Mouse (Mus musculus) gastrocnemius, adult 8-10 months (tissue): ENCODE measurements around the gene Smim22. TPM values are rescaled to one million over a fixed set of nuclear protein-coding genes. Genes with fewer than 3 reads are reported as not detected.

Source experiments
- DNase-seq, 2 experiments: peaks; one replicate each; pipeline ENCODE4 v3.0.0; 2022; ENCODE audit warnings: low spot score in 2 of 2
- total RNA-seq, 4 experiments: library from RNA; stranded (reverse); gene quantifications; 2 replicates each; pipeline ENCODE4 v1.2.4; 2022

The Smim22 gene
- total RNA-seq, 4 experiments from 2014 or later, result not detected

- DNase-seq, result no peak
Observed at GRCm38 (mm10) chr16:5008076-5008475, 988 bp downstream of the Smim22 start.

- no peak for DNase-seq
Observed at GRCm38 (mm10) chr16:5010371-5010935, 3.4 kb downstream of the Smim22 start.

- no peak for DNase-seq
Observed at GRCm38 (mm10) chr16:5011285-5011684, 4.2 kb downstream of the Smim22 start.

GRCm38 (mm10) chr16:5012036-5013005 is 5.2 kb downstream of the Smim22 start:
- DNase-seq, result no peak

- peak; percentile 97 to 99 for DNase-seq
Observed at GRCm38 (mm10) chr16:5013054-5013838, 6.2 kb downstream of the Smim22 start, which contains the start of gene Rogdi. Gene Rogdi (minus strand): TSS chr16:5013553.

GRCm38 (mm10) chr16:5014578-5014977 is 7.5 kb downstream of the Smim22 start:
- DNase-seq, result no peak

GRCm38 (mm10) chr16:5024021-5024420 is 16.9 kb downstream of the Smim22 start:
- no peak for DNase-seq

GRCm38 (mm10) chr16:5029847-5030246 is 22.8 kb downstream of the Smim22 start:
- DNase-seq, result no peak

GRCm38 (mm10) chr16:5035591-5035990 is 28.5 kb downstream of the Smim22 start:
- DNase-seq, result no peak

- no peak for DNase-seq
Observed at GRCm38 (mm10) chr16:5036649-5037234, 29.7 kb downstream of the Smim22 start.

- DNase-seq, result no peak
Observed at GRCm38 (mm10) chr16:5045322-5045721, 38.2 kb downstream of the Smim22 start.

- DNase-seq, result no peak
Observed at GRCm38 (mm10) chr16:5049182-5049773, 42.2 kb downstream of the Smim22 start.

- peak; percentile 98 to 99 for DNase-seq
Observed at GRCm38 (mm10) chr16:5049774-5050234, 42.7 kb downstream of the Smim22 start, which contains the start of the genes Glyr1 and Ubn1. Gene Glyr1 (minus strand): TSS chr16:5049863. Gene Ubn1 (plus strand): TSS chr16:5050057.

- peak; percentile 45 to 71 for DNase-seq
Observed at GRCm38 (mm10) chr16:5050251-5051110, 43.4 kb downstream of the Smim22 start.

Other genes with a start within 250 kb of the Smim22 start
- gene Cdip1, start 217.0 kb upstream of the Smim22 start, total RNA-seq, result 10 to 100 TPM; 68.2 to 77.8 (median 71.6) TPM
- gene 4930562C15Rik, start 171.9 kb upstream of the Smim22 start, total RNA-seq, result not detected
- gene Ubald1, start 127.0 kb upstream of the Smim22 start, total RNA-seq, result 10 to 100 TPM; 28.6 to 40.8 (median 34.3) TPM
- gene Mgrn1, start 121.0 kb upstream of the Smim22 start, total RNA-seq, result 10 to 100 TPM; 52.1 to 66.7 (median 55.3) TPM
- gene Nudt16l1, start 68.5 kb upstream of the Smim22 start, total RNA-seq, result 10 to 100 TPM; 10.0 to 12.9 (median 12.7) TPM
- gene Anks3, start 43.1 kb upstream of the Smim22 start, total RNA-seq, result 10 to 100 TPM in 3 of 4 experiments, 1 to 10 TPM in 1; 8.1 to 14.2 (median 12.0) TPM
- not detected for gene Sept12, start 9.4 kb upstream of the Smim22 start, total RNA-seq
- gene Rogdi, start 6.3 kb downstream of the Smim22 start, total RNA-seq, result 1 to 10 TPM; 4.4 to 7.8 (median 6.0) TPM
- 10 to 100 TPM; 31.2 to 34.1 (median 33.6) TPM for gene Glyr1, start 42.6 kb downstream of the Smim22 start, total RNA-seq
- gene Ubn1, start 42.8 kb downstream of the Smim22 start, total RNA-seq, result 10 to 100 TPM; 21.9 to 25.6 (median 23.0) TPM
- gene Ppl, start 125.1 kb downstream of the Smim22 start, total RNA-seq, result 1 to 10 TPM; 2.1 to 4.6 (median 3.4) TPM
- 10 to 100 TPM in 2 of 4 experiments, 1 to 10 TPM in 2; 8.2 to 10.6 (median 9.9) TPM for gene Sec14l5, start 139.8 kb downstream of the Smim22 start, total RNA-seq
- gene Nagpa, start 196.7 kb downstream of the Smim22 start, total RNA-seq, result 1 to 10 TPM; 6.2 to 7.3 (median 6.6) TPM
- 1 to 10 TPM; 2.7 to 3.5 (median 3.0) TPM for gene AU021092, start 215.0 kb downstream of the Smim22 start, total RNA-seq
- gene Alg1, start 226.3 kb downstream of the Smim22 start, total RNA-seq, result 10 to 100 TPM; 10.5 to 11.8 (median 11.0) TPM
- gene Eef2kmt, start 248.7 kb downstream of the Smim22 start, total RNA-seq, result 1 to 10 TPM; 6.7 to 10.0 (median 8.0) TPM